Mouse (Mus musculus) colon, adult 2 months (tissue): ENCODE results near the gene Timd2. TPM values are rescaled to one million over a fixed set of nuclear protein-coding genes. Genes with fewer than 3 reads are reported as not detected.

Experiments used
- polyA plus RNA-seq: library from polyadenylated mRNA; depleted of rRNA; stranded (reverse); fragments of >200 nt; gene quantifications from 2 replicates; pipeline ENCODE4 v1.2.3, GENCODE M21; 2012; rRNA removed

The Timd2 gene
- 0.34 TPM in 1 of 2 replicates, not detected in the other for polyA plus RNA-seq

DNA sequence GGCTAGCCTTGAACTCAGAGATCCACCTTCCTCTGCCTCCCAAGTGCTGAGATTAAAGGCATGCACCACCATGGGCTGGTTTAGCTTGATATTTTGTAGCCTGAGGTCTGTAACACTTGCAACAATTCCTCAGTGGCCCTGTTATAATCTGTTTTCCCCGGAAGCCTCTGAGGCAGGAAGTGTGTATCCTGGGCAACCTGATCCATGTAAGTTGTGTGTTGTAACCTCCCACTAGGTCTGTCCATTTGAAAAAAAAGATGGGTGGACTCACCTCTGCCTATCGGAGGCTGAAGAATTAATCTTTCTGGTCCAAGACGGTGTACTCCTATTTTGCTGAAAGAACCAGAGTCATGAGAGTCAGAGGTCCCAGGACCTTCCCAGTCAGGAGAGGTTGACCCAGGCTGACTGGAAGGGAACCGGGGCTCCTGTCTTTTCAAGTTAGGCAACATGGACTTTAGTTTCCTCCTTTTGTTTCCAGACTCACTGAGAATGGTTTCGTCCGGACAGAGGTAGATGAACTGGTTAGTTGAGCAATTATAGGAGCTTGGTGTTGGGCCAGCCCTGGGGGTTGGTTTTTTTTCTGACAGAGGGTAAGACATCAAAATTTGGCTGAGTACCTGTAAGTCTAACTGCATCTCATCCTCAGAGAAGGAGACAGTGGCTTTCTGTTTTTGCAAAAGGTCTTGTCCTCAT is at the start of gene Timd2:
TSS of gene Timd2 (minus strand) at position 398 of the 693 bp plus-strand sequence.

GRCm38 (mm10) chr11:46735076-46735475 is 28.2 kb upstream of the Timd2 start, which contains the start of gene Havcr1:
Havcr1 (plus strand) TSS chr11:46735080.

DNA sequence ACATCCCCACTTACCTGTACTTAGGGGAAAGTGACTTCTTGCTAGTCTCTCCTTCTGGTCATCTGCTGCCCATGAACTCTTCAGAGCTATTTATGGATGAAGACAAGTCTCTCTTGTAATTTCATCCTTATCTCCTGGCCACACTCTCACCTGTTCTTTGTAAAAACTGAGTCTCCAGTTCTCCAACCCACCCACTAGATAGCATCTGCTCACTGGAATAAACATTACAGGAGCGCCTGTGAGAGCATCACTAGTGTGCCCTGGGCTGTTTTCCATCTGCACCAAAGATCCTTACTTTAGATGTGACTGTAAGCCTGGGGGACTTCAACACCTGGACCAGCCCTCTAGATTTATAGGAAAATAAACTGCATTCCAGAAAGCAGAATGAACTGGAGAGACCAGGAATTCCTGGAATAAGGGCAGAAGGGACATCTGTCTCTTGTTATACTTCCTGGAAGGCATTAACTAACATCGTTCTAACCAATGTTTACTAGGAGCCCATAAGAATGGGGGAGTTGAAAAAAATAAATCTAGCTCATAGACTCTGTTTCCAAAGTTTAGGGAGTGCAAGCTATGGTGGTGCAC is 77.6 kb downstream of the Timd2 start, which contains the start of gene Dppa1:
TSS of gene Dppa1 (minus strand) at position 51 of the 585 bp plus-strand sequence.

Other genes starting within 250 kb of the Timd2 start
- gene Gm12169, start 182.8 kb downstream of the Timd2 start, polyA plus RNA-seq: not detected in 2 replicates
- not detected in 2 replicates for gene BC053393, start 135.5 kb downstream of the Timd2 start, polyA plus RNA-seq
- not detected in 2 replicates for gene Dppa1, start 77.8 kb downstream of the Timd2 start, polyA plus RNA-seq
- not detected in 2 replicates for gene Havcr1, start 28.0 kb upstream of the Timd2 start, polyA plus RNA-seq
- gene Timd4, start 103.7 kb upstream of the Timd2 start, polyA plus RNA-seq: 0.26 and 0.59 TPM in 2 replicates